In the genomic region with DNA sequence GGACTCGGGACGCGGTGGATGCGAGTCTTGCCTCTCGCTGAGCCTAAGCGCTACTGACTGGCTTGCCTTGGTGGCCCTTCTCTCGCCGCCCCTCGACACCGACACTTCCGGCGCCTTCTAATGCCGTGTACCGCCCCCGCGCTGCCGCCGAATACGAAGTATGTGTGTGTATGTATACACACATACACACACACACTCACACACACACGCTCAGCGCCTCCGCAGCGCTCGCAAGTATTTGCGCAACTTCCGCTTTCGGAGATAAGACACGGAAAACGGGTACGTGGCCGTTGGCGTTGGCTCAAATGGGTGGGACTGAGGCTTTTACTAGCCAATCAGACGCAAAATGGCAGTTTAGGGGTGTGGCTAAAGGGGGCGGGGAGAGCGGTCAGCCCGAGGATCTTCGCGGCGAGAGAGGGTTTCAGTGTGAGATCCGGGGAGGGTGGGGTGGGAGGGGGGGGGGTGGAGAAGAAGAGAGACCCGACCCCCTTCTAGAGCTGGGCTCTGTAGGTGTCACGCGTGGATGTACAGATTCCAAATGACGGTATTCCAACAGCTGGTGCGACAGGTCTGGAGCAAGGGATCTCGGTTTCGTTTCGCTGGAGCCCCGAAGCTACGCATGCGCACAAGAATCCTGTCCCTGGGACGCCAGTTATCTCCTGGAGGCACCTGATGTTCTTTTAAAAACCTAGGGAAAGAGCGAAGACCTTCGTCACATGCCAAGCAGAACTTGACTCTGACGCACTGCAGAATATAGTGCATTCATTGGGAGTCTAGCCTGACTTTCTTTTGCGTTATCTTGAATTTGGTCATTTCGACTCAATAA, we compare ENCODE assay signal across 8 mouse cellular contexts. TPM values are rescaled to one million over a fixed set of nuclear protein-coding genes. Genes with fewer than 3 reads are reported as not detected.
DNase-seq lines count a peak whose midpoint lies in the region; ATAC-seq lines count a peak whose summit lies in the region.

Spty2d1 (minus strand) TSS at position 244 of the 826 bp plus-strand sequence.

- H3K36me3 ChIP-seq in heart, embryonic 10.5 days, result no peaks in the 10 kb centered on the region
- no peaks in the 10 kb centered on the region for H3K36me3 ChIP-seq in kidney, embryonic 15.5 days

- 1% methylated on average over 57 of the region's 57 CpGs for WGBS in heart, embryonic 10.5 days
- WGBS in kidney, embryonic 15.5 days, result under 1% methylated on average over 57 of the region's 57 CpGs

- H3K4me3 ChIP-seq in heart, embryonic 10.5 days, result peak within 1 kb of the TSS; percentile 76
- H3K4me3 ChIP-seq in kidney, embryonic 15.5 days (replicated peaks), result peak within 1 kb of the TSS; percentile 81

- H3K9ac ChIP-seq in kidney, embryonic 15.5 days, result peak within 1 kb of the TSS; percentile 66

- ATAC-seq in erythroblast, adult 5-6 weeks (replicated peaks; ENCODE audit: low FRiP score, poor library complexity, severe bottlenecking), result peak; percentile 90
- peak; percentile 95 for ATAC-seq in kidney, embryonic 15.5 days (replicated peaks; ENCODE audit: low FRiP score)
- ATAC-seq in monocyte, adult 5-6 weeks (replicated peaks; ENCODE audit: insufficient number of reproducible peaks, low FRiP score, low TSS enrichment, poor library complexity, severe bottlenecking), result peak; percentile 98

- H3K4me2 ChIP-seq in kidney, embryonic 15.5 days, result peak within 1 kb of the TSS; percentile 90

- H3K4me1 ChIP-seq in heart, embryonic 10.5 days, result peaks cover 22% of the 10 kb centered on the region
- peaks cover 36% of the 10 kb centered on the region for H3K4me1 ChIP-seq in kidney, embryonic 15.5 days

- no peaks in the 10 kb centered on the region for H3K9me3 ChIP-seq in heart, embryonic 10.5 days
- H3K9me3 ChIP-seq in kidney, embryonic 15.5 days (replicated peaks), result no peaks in the 10 kb centered on the region

- no peaks in the 10 kb centered on the region for H3K27me3 ChIP-seq in heart, embryonic 10.5 days (ENCODE audit: insufficient read depth, poor library complexity, severe bottlenecking)
- no peaks in the 10 kb centered on the region for H3K27me3 ChIP-seq in kidney, embryonic 15.5 days

- peak; percentile 99 for DNase-seq in B cell, adult 2 months
- DNase-seq in brain, adult 2 months (ENCODE audit: low read depth, low spot score), result peak; percentile 100
- peak; percentile 99 for DNase-seq in heart, embryonic 10.5 days (ENCODE audit: low spot score)
- peak; percentile 98 for DNase-seq in liver
- DNase-seq in spleen, postnatal 4 days (ENCODE audit: low spot score in 2 of 2), result peak; percentile 98

- H3K27ac ChIP-seq in heart, embryonic 10.5 days, result peak within 1 kb of the TSS; percentile 94
- peak within 1 kb of the TSS; percentile 95 for H3K27ac ChIP-seq in kidney, embryonic 15.5 days

RNA-seq across cellular contexts. Expression of gene Spty2d1, which starts in this region (rescaled TPM):
- 11.9 and 17.3 TPM in 2 replicates for total RNA-seq in erythroblast, adult 5-6 weeks (2015; ENCODE audit: low replicate concordance)
- 13.6 and 20.6 TPM in 2 replicates for total RNA-seq in erythroblast, adult 5-6 weeks (2017; ENCODE audit: low replicate concordance)
- 14.4 and 15.6 TPM in 2 replicates for polyA plus RNA-seq in heart, embryonic 10.5 days (2016; fragmentation: Nextera tagmentation; extraction: Ambion mirVana)
- 18.8 and 19.4 TPM in 2 replicates for polyA plus RNA-seq in kidney, embryonic 15.5 days (2015; fragmentation: Nextera tagmentation; extraction: Ambion mirVana)
- 84.5 to 99.8 TPM (median 97.7 TPM) in 3 replicates for total RNA-seq in monocyte, adult 5-6 weeks (2017)

Comparison
In these comparisons a context has a peak if more than half of its experiments do, and no peak if none do; other contexts are left out.
1. Peak in every context shown above with its lines: DNase-seq, ATAC-seq, H3K4me3 ChIP-seq and H3K27ac ChIP-seq.